Mouse (Mus musculus): ENCODE measurements around the gene Cfap73. TPM values are rescaled to one million over a fixed set of nuclear protein-coding genes. Genes with fewer than 3 reads are reported as not detected.

Gene Cfap73
- polyA plus RNA-seq, 1 experiment from 2014 or later = not detected

- DNase-seq (no peak), ATAC-seq (ENCODE audit: insufficient read depth) (no peak)
- Histone ChIP-seq H3K4me2 (no peak overlapping the region), H3K9ac (no peak overlapping the region), H3K27ac (ENCODE audit: low read depth) (no peak overlapping the region), H3K36me3 (ENCODE audit: insufficient read depth) (peaks cover 14% of the 10 kb centered on the region), H3K9me3 (ENCODE audit: low read depth, low read length) (no peaks in the 10 kb centered on the region; the same call in 1 of the 2 replicates), H3K4me1 (ENCODE audit: insufficient read depth) (no peaks in the 10 kb centered on the region), H3K27me3 (ENCODE audit: insufficient read depth, low read length) (peaks cover 6% of the 10 kb centered on the region; the same call in 1 of the 2 replicates), H3K4me3 (ENCODE audit: low read depth, low read length) (no peak overlapping the region)
- TF ChIP-seq CTCF (IDR thresholded peaks at IDR 0.05; ENCODE audit: low read depth) = peak; percentile 38
- 85% methylated on average over 5 of the region's 5 CpGs for WGBS
Observed at GRCm38 (mm10) chr5:120631892-120632291, 2.1 kb downstream of the Cfap73 start.

GRCm38 (mm10) chr5:120631128-120631527 lies 2.9 kb downstream of the Cfap73 start:
- Histone ChIP-seq H3K27me3 (ENCODE audit: insufficient read depth, low read length) (peaks cover 6% of the 10 kb centered on the region; the same call in 1 of the 2 replicates), H3K4me1 (ENCODE audit: insufficient read depth) (no peaks in the 10 kb centered on the region), H3K27ac (ENCODE audit: low read depth) (no peak overlapping the region), H3K36me3 (ENCODE audit: insufficient read depth) (peaks cover 21% of the 10 kb centered on the region), H3K9me3 (ENCODE audit: low read depth, low read length) (no peaks in the 10 kb centered on the region; the same call in 1 of the 2 replicates), H3K4me2 (peak overlapping the region; percentile 39; the same call in 1 of the 2 replicates), H3K4me3 (ENCODE audit: low read depth, low read length) (no peak overlapping the region), H3K9ac (no peak overlapping the region)
- DNase-seq (peak; percentile 22), ATAC-seq (ENCODE audit: insufficient read depth) (no peak)
- TF ChIP-seq CTCF (IDR thresholded peaks at IDR 0.05; ENCODE audit: low read depth) = no peak
- 10% methylated on average over 29 of the region's 29 CpGs for WGBS

- 0 out of 2 replicates have a peak, but pooled peaks have one; percentile 5 for TF ChIP-seq CTCF (IDR thresholded peaks at IDR 0.05; ENCODE audit: low read depth)
- Histone ChIP-seq H3K9me3 (ENCODE audit: low read depth, low read length) (no peaks in the 10 kb centered on the region; the same call in 1 of the 2 replicates), H3K4me2 (no peak overlapping the region), H3K4me3 (ENCODE audit: low read depth, low read length) (no peak overlapping the region), H3K9ac (no peak overlapping the region), H3K36me3 (ENCODE audit: insufficient read depth) (peaks cover 45% of the 10 kb centered on the region), H3K27me3 (ENCODE audit: insufficient read depth, low read length) (peaks cover 6% of the 10 kb centered on the region; the same call in 1 of the 2 replicates), H3K4me1 (ENCODE audit: insufficient read depth) (no peaks in the 10 kb centered on the region), H3K27ac (ENCODE audit: low read depth) (no peak overlapping the region)
- WGBS = 47% methylated on average over 7 of the region's 7 CpGs
- ATAC-seq (ENCODE audit: insufficient read depth) (no peak), DNase-seq (peak; percentile 60)
Observed at GRCm38 (mm10) chr5:120628624-120629023, 5.4 kb downstream of the Cfap73 start.

- no peak for DNase-seq
- Histone ChIP-seq H3K4me2 (no peak overlapping the region), H3K4me1 (ENCODE audit: insufficient read depth) (no peaks in the 10 kb centered on the region), H3K27me3 (ENCODE audit: insufficient read depth, low read length) (peaks cover 6% of the 10 kb centered on the region; the same call in 1 of the 2 replicates), H3K36me3 (ENCODE audit: insufficient read depth) (peaks cover 54% of the 10 kb centered on the region), H3K27ac (ENCODE audit: low read depth) (no peak overlapping the region), H3K4me3 (ENCODE audit: low read depth, low read length) (no peak overlapping the region), H3K9ac (no peak overlapping the region), H3K9me3 (ENCODE audit: low read depth, low read length) (no peaks in the 10 kb centered on the region; the same call in 1 of the 2 replicates)
- 88% methylated on average over 15 of the region's 15 CpGs for WGBS
- ATAC-seq (ENCODE audit: insufficient read depth) = no peak
- no peak for TF ChIP-seq CTCF (IDR thresholded peaks at IDR 0.05; ENCODE audit: low read depth)
Observed at GRCm38 (mm10) chr5:120627515-120628300, 6.3 kb downstream of the Cfap73 start.

- Histone ChIP-seq H3K4me1 (ENCODE audit: insufficient read depth) (no peaks in the 10 kb centered on the region), H3K27ac (ENCODE audit: low read depth) (no peak overlapping the region), H3K4me3 (ENCODE audit: low read depth, low read length) (no peak overlapping the region), H3K36me3 (ENCODE audit: insufficient read depth) (peaks cover 67% of the 10 kb centered on the region), H3K27me3 (ENCODE audit: insufficient read depth, low read length) (peaks cover 6% of the 10 kb centered on the region; the same call in 1 of the 2 replicates), H3K4me2 (no peak overlapping the region), H3K9me3 (ENCODE audit: low read depth, low read length) (no peaks in the 10 kb centered on the region), H3K9ac (no peak overlapping the region)
- ATAC-seq (ENCODE audit: insufficient read depth) = peak; percentile 15; the same call in 1 of the 2 replicates
- no peak for TF ChIP-seq CTCF (IDR thresholded peaks at IDR 0.05; ENCODE audit: low read depth)
- DNase-seq = no peak
- WGBS = 33% methylated on average over 19 of the region's 19 CpGs
Observed at GRCm38 (mm10) chr5:120626399-120626798, 7.6 kb downstream of the Cfap73 start.

GRCm38 (mm10) chr5:120624427-120624826 lies 9.6 kb downstream of the Cfap73 start:
- Histone ChIP-seq H3K4me3 (ENCODE audit: low read depth, low read length) (no peak overlapping the region), H3K9me3 (ENCODE audit: low read depth, low read length) (no peaks in the 10 kb centered on the region), H3K36me3 (ENCODE audit: insufficient read depth) (peaks cover 87% of the 10 kb centered on the region), H3K4me1 (ENCODE audit: insufficient read depth) (no peaks in the 10 kb centered on the region), H3K9ac (no peak overlapping the region), H3K27ac (ENCODE audit: low read depth) (no peak overlapping the region), H3K27me3 (ENCODE audit: insufficient read depth, low read length) (no peaks in the 10 kb centered on the region), H3K4me2 (no peak overlapping the region)
- no peak for DNase-seq
- no peak for TF ChIP-seq CTCF (IDR thresholded peaks at IDR 0.05; ENCODE audit: low read depth)
- no peak for ATAC-seq (ENCODE audit: insufficient read depth)
- 84% methylated on average over 10 of the region's 10 CpGs for WGBS

- DNase-seq (peak; percentile 33), ATAC-seq (ENCODE audit: insufficient read depth) (no peak)
- Histone ChIP-seq H3K27me3 (ENCODE audit: insufficient read depth, low read length) (no peaks in the 10 kb centered on the region), H3K9me3 (ENCODE audit: low read depth, low read length) (no peaks in the 10 kb centered on the region), H3K27ac (ENCODE audit: low read depth) (no peak overlapping the region), H3K9ac (no peak overlapping the region), H3K4me1 (ENCODE audit: insufficient read depth) (no peaks in the 10 kb centered on the region), H3K4me2 (no peak overlapping the region), H3K4me3 (ENCODE audit: low read depth, low read length) (no peak overlapping the region), H3K36me3 (ENCODE audit: insufficient read depth) (peaks cover 98% of the 10 kb centered on the region)
- no peak for TF ChIP-seq CTCF (IDR thresholded peaks at IDR 0.05; ENCODE audit: low read depth)
- 73% methylated on average over 5 of the region's 5 CpGs for WGBS
Observed at GRCm38 (mm10) chr5:120622198-120622851, 11.7 kb downstream of the Cfap73 start.
